Mouse (Mus musculus) ES-Bruce4 (cell line): ENCODE results near the gene Syce2. TPM values are rescaled to one million over a fixed set of nuclear protein-coding genes. Genes with fewer than 3 reads are reported as not detected.

Source experiments
- H3K27ac ChIP-seq: 2 replicates; pipeline ENCODE4 v1.5.1; 2012; ENCODE audit warnings: low read length, inconsistent platforms; ENCODE audit not compliant: insufficient read depth
- H3K27me3 ChIP-seq: 2 replicates; pipeline ENCODE4 v1.6.1; 2012; ENCODE audit warnings: mild to moderate bottlenecking, low read length, inconsistent platforms; ENCODE audit not compliant: control insufficient read depth, poor library complexity, insufficient read depth, severe bottlenecking
- H3K36me3 ChIP-seq: 2 replicates; pipeline ENCODE4 v1.6.1; 2012; ENCODE audit warnings: inconsistent platforms, mild to moderate bottlenecking, low read length, moderate library complexity; ENCODE audit not compliant: control insufficient read depth, poor library complexity, insufficient read depth, severe bottlenecking
- H3K4me1 ChIP-seq: one replicate; pipeline ENCODE4 v1.8.1; 2011; ENCODE audit warnings: low read length; ENCODE audit not compliant: control insufficient read depth, insufficient read depth
- H3K4me3 ChIP-seq: 2 replicates; pipeline ENCODE4 v1.5.1; 2011; ENCODE audit warnings: low read depth, mild to moderate bottlenecking, low read length
- H3K9ac ChIP-seq: 2 replicates; pipeline ENCODE4 v1.6.1; 2012; ENCODE audit warnings: low read depth, mild to moderate bottlenecking, inconsistent platforms; ENCODE audit not compliant: poor library complexity, severe bottlenecking
- H3K9me3 ChIP-seq: replicated peaks from 2 replicates; pipeline ENCODE4 v1.6.1; 2012; ENCODE audit warnings: mild to moderate bottlenecking, low read length, inconsistent platforms; ENCODE audit not compliant: control insufficient read depth, poor library complexity, insufficient read depth, severe bottlenecking
- CTCF ChIP-seq: IDR thresholded peaks from one replicate; pipeline ENCODE4 v1.8.1; 2011; ENCODE audit warnings: low read depth, low read length
- EP300 ChIP-seq: IDR thresholded peaks from 2 replicates; pipeline ENCODE4 v1.6.1; 2011; ENCODE audit warnings: low read depth, low read length; ENCODE audit not compliant: insufficient read depth
- POLR2A ChIP-seq: IDR thresholded peaks from one replicate; pipeline ENCODE4 v1.8.1; 2011; ENCODE audit warnings: low read length; ENCODE audit not compliant: insufficient read depth
- polyA plus RNA-seq: library from polyadenylated mRNA; stranded (reverse); fragments of >200 nt; gene quantifications from 2 replicates; pipeline ENCODE4 v1.2.4, GENCODE M21; 2011; ENCODE audit warnings: low read depth; ENCODE audit not compliant: missing spikeins, insufficient read depth, insufficient read length

The Syce2 gene
- polyA plus RNA-seq, 1 experiment: 97.1 TPM

- H3K27me3 ChIP-seq: no peaks in the 10 kb centered on the region
- peaks cover 1% of the 10 kb centered on the region for H3K4me1 ChIP-seq
- H3K9me3 ChIP-seq: no peaks in the 10 kb centered on the region
- H3K36me3 ChIP-seq: peaks cover 72% of the 10 kb centered on the region
- peak within 1 kb of the TSS; percentile 76 for H3K4me3 ChIP-seq
- H3K27ac ChIP-seq: no peak within 1 kb of the TSS
- TF ChIP-seq POLR2A (peak; percentile 17), EP300 (0 out of 2 replicates have a peak, but pooled peaks have one; percentile 49), CTCF (no peak)
- H3K9ac ChIP-seq: peak within 1 kb of the TSS; percentile 95
Measured at GRCm38 (mm10) chr8:84840248-84840999, 31.5 kb upstream of the Syce2 start, which contains the start of gene Rad23a. Rad23a (minus strand) TSS chr8:84840665.

GRCm38 (mm10) chr8:84841514-84841913 lies 30.4 kb upstream of the Syce2 start:
- Histone ChIP-seq H3K27ac (no peak overlapping the region), H3K4me3 (no peak overlapping the region), H3K36me3 (peaks cover 61% of the 10 kb centered on the region), H3K9me3 (no peaks in the 10 kb centered on the region), H3K4me1 (no peaks in the 10 kb centered on the region), H3K27me3 (no peaks in the 10 kb centered on the region), H3K9ac (no peak overlapping the region)
- TF ChIP-seq CTCF: no peak
- no peak for TF ChIP-seq EP300
- TF ChIP-seq POLR2A: no peak

GRCm38 (mm10) chr8:84844397-84845070 lies 27.4 kb upstream of the Syce2 start:
- Histone ChIP-seq H3K9ac (peak overlapping the region; percentile 95; the same call in 1 of the 2 replicates), H3K36me3 (peaks cover 42% of the 10 kb centered on the region), H3K27ac (peak overlapping the region; percentile 47), H3K4me1 (no peaks in the 10 kb centered on the region), H3K9me3 (no peaks in the 10 kb centered on the region), H3K27me3 (no peaks in the 10 kb centered on the region), H3K4me3 (peak overlapping the region; percentile 17; the same call in 1 of the 2 replicates)
- TF ChIP-seq CTCF (no peak), EP300 (no peak), POLR2A (no peak)

- no peaks in the 10 kb centered on the region for H3K9me3 ChIP-seq
- no peaks in the 10 kb centered on the region for H3K4me1 ChIP-seq
- peaks cover 42% of the 10 kb centered on the region for H3K36me3 ChIP-seq
- peak overlapping the region; percentile 88 for H3K4me3 ChIP-seq
- H3K9ac ChIP-seq: peak overlapping the region; percentile 95
- no peaks in the 10 kb centered on the region for H3K27me3 ChIP-seq
- TF ChIP-seq CTCF: peak; percentile 40
- no peak for TF ChIP-seq POLR2A
- peak overlapping the region; percentile 5; the same call in 1 of the 2 replicates for H3K27ac ChIP-seq
Measured at GRCm38 (mm10) chr8:84845355-84846093, 26.4 kb upstream of the Syce2 start.

- Histone ChIP-seq H3K36me3 (peaks cover 42% of the 10 kb centered on the region), H3K27ac (peak overlapping the region; percentile 5; the same call in 1 of the 2 replicates), H3K27me3 (no peaks in the 10 kb centered on the region), H3K4me3 (peak overlapping the region; percentile 88), H3K9me3 (no peaks in the 10 kb centered on the region), H3K4me1 (no peaks in the 10 kb centered on the region), H3K9ac (peak overlapping the region; percentile 95)
- TF ChIP-seq POLR2A (no peak), EP300 (no peak), CTCF (no peak)
Measured at GRCm38 (mm10) chr8:84846094-84846721, 25.7 kb upstream of the Syce2 start.
